Mouse (Mus musculus): ENCODE data around the gene Clpb. TPM values are rescaled to one million over a fixed set of nuclear protein-coding genes. Genes with fewer than 3 reads are reported as not detected.

Gene Clpb
- polyA plus RNA-seq, 1 experiment = 25.3 TPM

Other genes with a start within 250 kb of the Clpb start
- 30.4 and 53.1 TPM in 2 replicates for gene Pde2a, start 241.9 kb upstream of the Clpb start, polyA plus RNA-seq (2012; rRNA removed)
- 0.19 and 0.29 TPM in 2 replicates for gene Art2b, start 78.0 kb upstream of the Clpb start, polyA plus RNA-seq (2012; rRNA removed)
- gene Phox2a, start 154.7 kb downstream of the Clpb start, polyA plus RNA-seq (2012; rRNA removed) = 0.09 and 0.14 TPM in 2 replicates
- gene Inppl1, start 174.6 kb downstream of the Clpb start, polyA plus RNA-seq (2012; rRNA removed) = 54.1 and 59.0 TPM in 2 replicates
- gene Folr2, start 193.6 kb downstream of the Clpb start, polyA plus RNA-seq (2012; rRNA removed) = 63.8 and 99.3 TPM in 2 replicates
- gene Anapc15, start 200.1 kb downstream of the Clpb start, polyA plus RNA-seq (2012; rRNA removed) = 41.6 and 47.8 TPM in 2 replicates
- 0.72 and 2.7 TPM in 2 replicates for gene Folr1, start 207.2 kb downstream of the Clpb start, polyA plus RNA-seq (2012; rRNA removed)
- gene Lamtor1, start 242.3 kb downstream of the Clpb start, polyA plus RNA-seq (2012; rRNA removed) = 132 and 149 TPM in 2 replicates
- gene Tomt, start 242.7 kb downstream of the Clpb start, polyA plus RNA-seq (2012; rRNA removed) = 0.12 and 0.23 TPM in 2 replicates

Measured in urinary bladder, adult 2 months (tissue).